Mouse (Mus musculus) testis, adult 2 months (tissue): Measurements from ENCODE around the gene Gm12184. TPM values are rescaled to one million over a fixed set of nuclear protein-coding genes. Genes with fewer than 3 reads are reported as not detected.

Experiments used
- H3K27ac ChIP-seq: fragments of 200-500 bp; 2 replicates; pipeline ENCODE4 v1.5.1; 2012; ENCODE audit warnings: low read depth, low read length; ENCODE audit not compliant: control insufficient read depth, insufficient read depth
- H3K27me3 ChIP-seq: fragments of 200-500 bp; 2 replicates; pipeline ENCODE4 v1.6.1; 2012; ENCODE audit warnings: mild to moderate bottlenecking, low read length, moderate library complexity; ENCODE audit not compliant: control insufficient read depth, insufficient read depth
- H3K36me3 ChIP-seq: fragments of 200-500 bp; 2 replicates; pipeline ENCODE4 v1.6.1; 2012; ENCODE audit warnings: mild to moderate bottlenecking, low read length; ENCODE audit not compliant: control insufficient read depth, insufficient read depth
- H3K4me1 ChIP-seq: fragments of 200-500 bp; 2 replicates; pipeline ENCODE4 v1.6.1; 2012; ENCODE audit warnings: low read length; ENCODE audit not compliant: control insufficient read depth, insufficient read depth
- H3K4me3 ChIP-seq: fragments of 200-500 bp; 2 replicates; pipeline ENCODE4 v1.5.1; 2012; ENCODE audit warnings: low read depth, mild to moderate bottlenecking, low read length, moderate library complexity, mixed read lengths; ENCODE audit not compliant: control insufficient read depth
- CTCF ChIP-seq: fragments of 200-500 bp; IDR thresholded peaks from 2 replicates; pipeline ENCODE4 v1.5.1; 2012; ENCODE audit warnings: low read depth, mild to moderate bottlenecking, inconsistent platforms, low read length, moderate library complexity; ENCODE audit not compliant: control insufficient read depth, insufficient read depth, insufficient replicate concordance
- POLR2A ChIP-seq: fragments of 200-500 bp; IDR thresholded peaks from 2 replicates; pipeline ENCODE4 v1.6.1; 2012; ENCODE audit warnings: low read depth, mild to moderate bottlenecking, inconsistent platforms, low read length, moderate library complexity; ENCODE audit not compliant: control insufficient read depth
- polyA plus RNA-seq: library from polyadenylated mRNA; depleted of rRNA; stranded (reverse); fragments of >200 nt; gene quantifications from 2 replicates; pipeline ENCODE4 v1.2.3, GENCODE M21; 2012

Gm12184 gene
- polyA plus RNA-seq, 1 experiment, result 7.2 TPM

DNA sequence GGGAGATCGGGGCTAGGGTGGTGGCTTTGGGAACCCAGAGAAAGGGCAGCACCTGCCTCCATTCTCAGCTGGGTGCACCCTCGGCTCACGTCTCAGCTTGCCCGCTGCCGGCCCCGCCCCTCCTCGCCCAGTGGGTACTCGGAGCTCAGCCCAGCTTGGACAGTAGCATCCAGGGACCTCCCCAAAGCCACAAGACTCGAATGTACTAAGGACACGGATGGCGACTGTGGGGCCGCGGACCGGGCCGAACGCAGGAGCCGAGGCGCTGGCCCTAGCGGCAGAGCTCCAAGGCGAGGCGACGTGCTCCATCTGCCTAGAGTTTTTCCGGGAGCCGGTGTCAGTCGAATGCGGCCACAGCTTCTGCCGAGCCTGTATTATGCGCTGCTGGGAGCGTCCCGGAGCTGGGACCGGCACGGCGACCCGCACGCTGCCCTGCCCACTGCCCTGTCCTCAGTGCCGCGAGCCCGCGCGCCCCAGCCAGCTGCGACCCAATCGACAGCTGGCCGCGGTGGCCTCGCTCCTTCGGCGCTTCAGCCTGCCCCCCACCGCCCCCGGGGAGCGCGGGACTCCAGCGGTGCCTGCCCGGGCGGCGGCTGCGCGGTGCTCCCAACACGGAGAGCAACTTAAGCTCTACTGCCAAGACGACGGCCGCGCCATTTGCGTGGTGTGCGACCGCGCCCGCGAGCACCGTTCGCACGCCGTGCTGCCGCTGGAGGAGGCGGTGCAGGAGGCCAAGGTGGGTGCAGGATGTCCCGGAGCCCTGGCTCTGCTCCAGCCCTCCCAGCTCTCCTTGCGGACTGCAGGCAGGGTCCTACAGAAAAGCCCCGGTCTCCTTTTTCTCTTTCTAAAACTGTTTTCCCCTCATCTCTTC lies 11.1 kb upstream of the Gm12184 start:
- Histone ChIP-seq H3K4me1 (peaks cover 10% of the 10 kb centered on the region), H3K27ac (peak overlapping the region; percentile 59), H3K4me3 (peak overlapping the region; percentile 82), H3K27me3 (no peaks in the 10 kb centered on the region), H3K36me3 (no peaks in the 10 kb centered on the region)
- no peak; the same call in 1 of the 2 replicates for TF ChIP-seq POLR2A
- TF ChIP-seq CTCF, result no peak

DNA sequence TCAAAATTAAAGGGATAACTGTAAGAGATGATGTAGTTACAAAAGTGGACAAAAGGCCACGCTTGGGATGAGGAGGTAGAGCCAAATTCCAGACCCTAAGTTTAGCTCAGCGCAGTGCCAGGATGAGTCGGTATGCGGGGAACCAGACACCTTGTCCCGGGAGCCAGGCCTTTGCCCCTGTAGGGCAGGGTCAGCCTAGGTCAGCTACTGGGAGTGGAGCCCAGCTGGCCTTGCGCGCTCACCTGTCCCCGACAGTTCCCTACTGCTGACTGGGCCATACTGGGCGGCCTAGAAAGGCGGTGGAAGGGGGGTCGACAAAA lies 10.5 kb upstream of the Gm12184 start:
- H3K4me1 ChIP-seq, result peaks cover 10% of the 10 kb centered on the region
- TF ChIP-seq CTCF (no peak), POLR2A (no peak)
- peak overlapping the region; percentile 82 for H3K4me3 ChIP-seq
- no peak overlapping the region for H3K27ac ChIP-seq
- H3K36me3 ChIP-seq, result no peaks in the 10 kb centered on the region
- no peaks in the 10 kb centered on the region for H3K27me3 ChIP-seq

GRCm38 (mm10) chr11:48835923-48836322 lies 9.5 kb upstream of the Gm12184 start:
- no peaks in the 10 kb centered on the region for H3K36me3 ChIP-seq
- TF ChIP-seq POLR2A, result no peak
- TF ChIP-seq CTCF, result no peak
- no peaks in the 10 kb centered on the region for H3K27me3 ChIP-seq

GRCm38 (mm10) chr11:48833731-48834639 lies 7.5 kb upstream of the Gm12184 start:
- peak overlapping the region; percentile 77 for H3K27ac ChIP-seq
- peak overlapping the region; percentile 74 for H3K4me3 ChIP-seq
- H3K27me3 ChIP-seq, result no peaks in the 10 kb centered on the region
- H3K36me3 ChIP-seq, result no peaks in the 10 kb centered on the region
- TF ChIP-seq CTCF (no peak), POLR2A (no peak)
- H3K4me1 ChIP-seq, result peaks cover 10% of the 10 kb centered on the region

More at GRCm38 (mm10) chr11:48835923-48836322, 9.5 kb upstream of the Gm12184 start:
- no peak overlapping the region for H3K4me3 ChIP-seq
- peaks cover 10% of the 10 kb centered on the region for H3K4me1 ChIP-seq
- H3K27ac ChIP-seq, result no peak overlapping the region

GRCm38 (mm10) chr11:48833078-48833730 lies 6.7 kb upstream of the Gm12184 start:
- H3K27me3 ChIP-seq, result no peaks in the 10 kb centered on the region
- no peaks in the 10 kb centered on the region for H3K36me3 ChIP-seq
- TF ChIP-seq CTCF, result no peak
- no peak for TF ChIP-seq POLR2A
- H3K4me3 ChIP-seq, result no peak overlapping the region
- H3K4me1 ChIP-seq, result peaks cover 10% of the 10 kb centered on the region
- H3K27ac ChIP-seq, result no peak overlapping the region

DNA sequence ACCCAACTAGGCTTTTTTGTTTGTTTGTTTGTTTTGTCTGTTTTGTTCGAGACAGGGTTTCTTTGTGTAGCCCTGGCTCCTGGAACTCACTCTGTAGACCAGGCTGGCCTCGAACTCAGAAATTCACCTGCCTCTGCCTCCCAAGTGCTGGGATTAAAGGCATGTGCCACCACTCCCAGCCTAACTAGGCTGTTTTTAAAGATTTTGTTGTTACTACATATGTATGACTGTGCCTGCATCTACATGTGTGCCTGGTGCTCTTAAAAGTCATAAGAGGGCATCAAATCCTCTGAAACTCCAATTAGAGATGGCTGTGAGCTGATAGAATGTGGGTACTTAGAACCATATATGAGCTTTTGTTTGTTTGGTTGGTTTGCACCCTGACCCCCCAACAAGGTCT lies 4.8 kb upstream of the Gm12184 start:
- Histone ChIP-seq H3K4me1 (peaks cover 3% of the 10 kb centered on the region; the same call in 1 of the 2 replicates), H3K36me3 (no peaks in the 10 kb centered on the region), H3K27ac (no peak overlapping the region), H3K27me3 (no peaks in the 10 kb centered on the region), H3K4me3 (no peak overlapping the region)
- no peak for TF ChIP-seq CTCF
- TF ChIP-seq POLR2A, result no peak

- Histone ChIP-seq H3K36me3 (no peaks in the 10 kb centered on the region), H3K4me1 (peaks cover 3% of the 10 kb centered on the region; the same call in 1 of the 2 replicates), H3K27me3 (no peaks in the 10 kb centered on the region), H3K4me3 (no peak overlapping the region), H3K27ac (no peak overlapping the region)
- TF ChIP-seq POLR2A, result no peak
- no peak for TF ChIP-seq CTCF
Measured at GRCm38 (mm10) chr11:48830279-48830678, 3.8 kb upstream of the Gm12184 start.
